Mouse (Mus musculus): ENCODE measurements around the gene Rreb1. TPM values are rescaled to one million over a fixed set of nuclear protein-coding genes. Genes with fewer than 3 reads are reported as not detected.

Gene Rreb1
- total and polyA plus RNA-seq, 2 experiments from 2014 or later: 8.7 to 21.2 TPM

DNA sequence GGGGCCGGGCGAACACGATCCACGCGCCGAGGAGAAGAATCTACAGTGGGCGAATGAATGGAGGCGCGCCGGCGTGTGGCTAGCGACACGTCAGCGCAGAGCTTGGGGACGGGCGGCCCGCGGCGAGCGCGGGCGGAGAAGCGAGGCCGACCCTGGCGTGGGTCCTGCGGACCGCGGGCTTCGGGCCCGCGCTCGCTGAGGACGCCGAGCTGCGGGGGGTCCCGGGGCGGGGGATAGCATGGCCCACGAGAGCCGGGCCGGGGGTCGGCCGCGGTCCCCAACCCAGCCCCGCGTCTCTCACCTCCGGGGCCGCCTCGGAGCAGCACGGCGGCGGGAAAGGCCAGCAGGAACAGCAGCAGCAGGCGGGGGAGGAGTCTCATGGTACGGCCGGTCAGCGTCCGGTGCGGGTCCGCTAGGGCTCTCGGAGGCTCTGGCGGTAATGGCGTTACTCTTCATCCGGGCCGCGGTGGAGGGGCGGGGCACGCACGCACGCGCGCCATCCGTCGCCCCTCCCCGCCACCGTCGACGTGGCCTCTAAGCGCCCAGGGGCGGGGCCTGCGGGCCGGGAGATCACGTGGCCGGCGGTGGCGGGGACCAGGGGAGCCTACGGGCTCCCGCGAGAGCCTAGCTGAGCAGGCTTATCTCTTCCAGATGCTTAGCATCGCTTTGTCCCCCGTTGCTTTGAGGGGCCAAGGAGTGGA lies 215.7 kb downstream of the Rreb1 start, which contains the start of gene Ssr1:
Gene Ssr1 (minus strand): TSS at position 514 of the 701 bp plus-strand sequence.
- Histone ChIP-seq H3K27me3 (ENCODE audit: control insufficient read depth, insufficient read depth, low read length) (no peaks in the 10 kb centered on the region), H3K9ac (replicated peaks; ENCODE audit: low read depth, low read length) (peak within 1 kb of the TSS; percentile 83), H3K27ac (ENCODE audit: low read depth) (peak within 1 kb of the TSS; percentile 94), H3K4me2 (ENCODE audit: low read depth, low read length) (peak within 1 kb of the TSS; percentile 78), H3K36me3 (replicated peaks; ENCODE audit: control insufficient read depth, insufficient read depth, low read length) (peaks cover 28% of the 10 kb centered on the region), H3K4me1 (ENCODE audit: control insufficient read depth, insufficient read depth) (peaks cover 10% of the 10 kb centered on the region), H3K9me3 (replicated peaks; ENCODE audit: control insufficient read depth, low read length) (no peaks in the 10 kb centered on the region), H3K4me3 (ENCODE audit: low read depth, low read length) (peak within 1 kb of the TSS; percentile 83)
- DNase-seq (ENCODE audit: low spot score) (peak; percentile 95), ATAC-seq (ENCODE audit: insufficient read depth, low read depth) (peak; percentile 99)
- WGBS: under 1% methylated on average over 68 of the region's 89 CpGs
- TF ChIP-seq CTCF (IDR thresholded peaks at IDR 0.05; ENCODE audit: low read depth) (no peak), EP300 (IDR thresholded peaks at IDR 0.05; ENCODE audit: low read depth) (0 out of 2 replicates have a peak, but pooled peaks have one; percentile 29)

DNA sequence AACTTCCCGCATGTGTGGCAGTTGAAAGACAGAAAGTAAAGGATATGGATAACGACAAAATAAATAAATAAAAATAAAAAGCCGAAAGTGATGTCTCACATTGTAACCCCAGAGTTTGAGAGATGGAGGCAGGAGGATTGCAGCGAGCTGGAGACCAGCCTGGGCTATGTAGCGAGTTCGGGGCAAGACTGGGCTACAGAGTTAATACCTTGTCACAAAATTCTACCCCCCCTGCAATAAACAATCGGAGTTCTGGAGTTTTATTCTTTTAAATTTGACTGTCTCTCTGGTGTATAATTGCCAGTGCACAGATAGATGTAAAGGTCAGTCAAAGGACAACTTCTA lies 216.2 kb downstream of the Rreb1 start:
- Histone ChIP-seq H3K4me3 (ENCODE audit: low read depth, low read length) (peak overlapping the region; percentile 83), H3K9me3 (replicated peaks; ENCODE audit: control insufficient read depth, low read length) (no peaks in the 10 kb centered on the region), H3K27ac (ENCODE audit: low read depth) (peak overlapping the region; percentile 18), H3K4me1 (ENCODE audit: control insufficient read depth, insufficient read depth) (peaks cover 10% of the 10 kb centered on the region), H3K9ac (replicated peaks; ENCODE audit: low read depth, low read length) (0 out of 2 replicates have a peak overlapping the region, but pooled peaks have one; percentile 31), H3K27me3 (ENCODE audit: control insufficient read depth, insufficient read depth, low read length) (no peaks in the 10 kb centered on the region), H3K36me3 (replicated peaks; ENCODE audit: control insufficient read depth, insufficient read depth, low read length) (peaks cover 23% of the 10 kb centered on the region), H3K4me2 (ENCODE audit: low read depth, low read length) (peak overlapping the region; percentile 62)
- TF ChIP-seq CTCF (IDR thresholded peaks at IDR 0.05; ENCODE audit: low read depth) (no peak), EP300 (IDR thresholded peaks at IDR 0.05; ENCODE audit: low read depth) (no peak)
- 19% methylated on average over 7 of the region's 7 CpGs for whole genome bisulfite sequencing
- ATAC-seq (ENCODE audit: insufficient read depth, low read depth) (0 out of 2 replicates have a peak, but pooled peaks have one; percentile 4), DNase-seq (ENCODE audit: low spot score) (no peak)

DNA sequence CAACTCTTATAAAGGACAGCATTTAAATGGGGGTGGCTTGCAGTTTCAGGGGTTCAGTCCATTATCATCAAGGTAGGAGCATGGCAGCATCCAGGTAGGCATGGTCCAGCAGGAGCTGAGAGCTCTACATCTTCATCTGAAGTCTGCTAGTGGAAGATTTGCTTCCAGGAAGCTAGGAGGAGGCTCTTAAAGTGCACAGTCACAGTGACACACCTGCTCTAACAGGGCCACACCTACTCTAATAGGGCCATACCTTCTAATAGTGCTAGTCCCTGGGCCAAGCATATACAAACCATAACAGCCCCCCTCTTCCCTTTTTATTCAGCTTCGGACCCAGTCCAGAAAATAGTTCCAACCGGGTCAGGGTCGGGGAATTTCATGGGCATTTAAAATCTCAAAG lies 221.5 kb downstream of the Rreb1 start:
- Histone ChIP-seq H3K4me2 (ENCODE audit: low read depth, low read length) (no peak overlapping the region), H3K9me3 (replicated peaks; ENCODE audit: control insufficient read depth, low read length) (no peaks in the 10 kb centered on the region), H3K9ac (replicated peaks; ENCODE audit: low read depth, low read length) (no peak overlapping the region), H3K4me1 (ENCODE audit: control insufficient read depth, insufficient read depth) (no peaks in the 10 kb centered on the region), H3K27me3 (ENCODE audit: control insufficient read depth, insufficient read depth, low read length) (no peaks in the 10 kb centered on the region), H3K27ac (ENCODE audit: low read depth) (no peak overlapping the region), H3K4me3 (ENCODE audit: low read depth, low read length) (no peak overlapping the region), H3K36me3 (replicated peaks; ENCODE audit: control insufficient read depth, insufficient read depth, low read length) (no peaks in the 10 kb centered on the region)
- no peak for TF ChIP-seq EP300 (IDR thresholded peaks at IDR 0.05; ENCODE audit: low read depth)
- TF ChIP-seq CTCF (IDR thresholded peaks at IDR 0.05; ENCODE audit: low read depth): no peak
- DNase-seq (ENCODE audit: low spot score) (no peak), ATAC-seq (ENCODE audit: insufficient read depth, low read depth) (no peak)
- WGBS: 77% methylated on average over 3 of the region's 3 CpGs

Other genes starting within 250 kb of the Rreb1 start
- gene Ssr1, start 215.8 kb downstream of the Rreb1 start, total RNA-seq (2014; rRNA removed; ENCODE audit: low replicate concordance): 16.6 and 19.1 TPM in 2 replicates
- gene Ssr1, start 215.8 kb downstream of the Rreb1 start, polyA plus RNA-seq (2015; fragmentation: Nextera tagmentation; extraction: Ambion mirVana): 50.7 and 53.6 TPM in 2 replicates

Measured in heart, postnatal 0 days (tissue).